Mouse (Mus musculus) heart, embryonic 15.5 days (tissue): ENCODE measurements around the gene Cd109. TPM values are rescaled to one million over a fixed set of nuclear protein-coding genes. Genes with fewer than 3 reads are reported as not detected.

Experiments
- ATAC-seq: fragments of 200-750 bp; cut with Nextera tagmentation; replicated peaks from 2 replicates; pipeline ENCODE4 v1.8.0; 2017; ENCODE audit warnings: low read depth, moderate TSS enrichment; ENCODE audit not compliant: insufficient number of reproducible peaks, insufficient read depth, low FRiP score
- H3K27ac ChIP-seq: fragments of 300-500 bp; sonication (generic); 2 replicates; pipeline ENCODE4 v1.5.1; 2015; ENCODE audit warnings: mild to moderate bottlenecking, inconsistent platforms
- H3K27me3 ChIP-seq: fragments of 300-500 bp; sonication (generic); 2 replicates; pipeline ENCODE4 v1.6.1; 2015; ENCODE audit warnings: inconsistent platforms
- H3K36me3 ChIP-seq: fragments of 300-500 bp; sonication (generic); 2 replicates; pipeline ENCODE4 v1.6.1; 2015; ENCODE audit warnings: mild to moderate bottlenecking, inconsistent platforms
- H3K4me1 ChIP-seq: fragments of 300-500 bp; sonication (generic); replicated peaks from 2 replicates; pipeline ENCODE4 v1.6.1; 2015; ENCODE audit warnings: inconsistent platforms
- H3K4me2 ChIP-seq: fragments of 300-500 bp; sonication (generic); 2 replicates; pipeline ENCODE4 v1.6.1; 2015; ENCODE audit warnings: inconsistent platforms, mild to moderate bottlenecking, moderate library complexity
- H3K4me3 ChIP-seq: fragments of 300-500 bp; sonication (generic); 2 replicates; pipeline ENCODE4 v1.5.1; 2015; ENCODE audit warnings: mild to moderate bottlenecking, inconsistent platforms
- H3K9ac ChIP-seq: fragments of 300-500 bp; sonication (generic); 2 replicates; pipeline ENCODE4 v1.6.1; 2015; ENCODE audit warnings: mild to moderate bottlenecking, inconsistent platforms
- H3K9me3 ChIP-seq: fragments of 300-500 bp; sonication (generic); replicated peaks from 2 replicates; pipeline ENCODE4 v1.6.1; 2016; ENCODE audit warnings: inconsistent platforms
- WGBS: fragments of 180-500 bp; shearing (Covaris S2); methylation state at CpG from one replicate; pipeline ENCODE4 v1.1.7; 2015; ENCODE audit warnings: mixed read lengths; 5-methylcytosine and 5-hydroxymethylcytosine counted together
- polyA plus RNA-seq: library from polyadenylated mRNA; unstranded; fragments of >200 nt; fragmentation: Nextera tagmentation; extraction: Ambion mirVana; gene quantifications from 2 replicates; pipeline ENCODE4 v1.2.1, GENCODE M21; 2015

Cd109 gene
- polyA plus RNA-seq, 1 experiment from 2014 or later, result 3.9 TPM

DNA sequence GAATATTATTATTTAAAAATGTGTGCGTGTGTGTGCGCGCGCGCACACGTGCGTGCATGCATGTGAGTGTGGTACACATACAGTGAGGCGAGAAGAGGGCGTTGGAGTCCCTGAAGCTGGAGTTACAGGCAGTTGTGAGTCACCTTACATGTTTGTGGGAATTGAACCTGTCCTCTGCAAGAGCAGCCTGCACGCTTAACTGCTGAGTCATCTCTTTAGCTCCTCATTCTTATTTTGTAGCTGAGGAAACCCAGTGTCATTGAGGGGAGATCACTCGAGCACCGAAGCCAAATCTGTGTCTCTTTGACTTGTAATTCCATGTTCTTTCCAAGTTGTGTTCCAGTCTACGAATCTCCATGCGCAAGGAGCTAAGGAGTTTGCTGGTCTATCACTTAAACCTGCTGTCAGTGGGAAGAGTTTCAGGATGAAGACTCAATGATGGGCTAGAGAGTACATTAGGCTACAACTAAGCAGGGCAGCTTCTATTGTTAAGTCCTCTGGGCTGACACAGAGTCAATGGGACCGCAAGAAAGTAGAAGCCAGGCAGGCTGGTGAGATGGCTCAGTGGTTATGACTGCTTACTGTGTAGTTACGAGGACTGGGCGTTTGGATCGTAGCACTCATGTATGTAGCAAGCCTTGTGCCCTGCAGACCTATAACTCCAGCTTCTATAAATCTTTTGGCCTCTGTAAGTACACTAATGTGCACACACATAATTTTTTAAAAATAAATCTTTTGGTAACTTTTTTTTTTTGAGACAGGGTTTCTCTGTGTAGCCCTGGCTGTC, 19.4 kb upstream of the Cd109 start:
- no peak for ATAC-seq
- H3K9ac ChIP-seq, result no peak overlapping the region
- no peak overlapping the region for H3K27ac ChIP-seq
- H3K36me3 ChIP-seq, result no peaks in the 10 kb centered on the region
- H3K4me3 ChIP-seq, result no peak overlapping the region
- H3K4me2 ChIP-seq, result no peak overlapping the region
- WGBS, result 85% methylated on average over 18 of the region's 18 CpGs
- H3K27me3 ChIP-seq, result no peaks in the 10 kb centered on the region
- H3K4me1 ChIP-seq, result no peaks in the 10 kb centered on the region
- no peaks in the 10 kb centered on the region for H3K9me3 ChIP-seq

DNA sequence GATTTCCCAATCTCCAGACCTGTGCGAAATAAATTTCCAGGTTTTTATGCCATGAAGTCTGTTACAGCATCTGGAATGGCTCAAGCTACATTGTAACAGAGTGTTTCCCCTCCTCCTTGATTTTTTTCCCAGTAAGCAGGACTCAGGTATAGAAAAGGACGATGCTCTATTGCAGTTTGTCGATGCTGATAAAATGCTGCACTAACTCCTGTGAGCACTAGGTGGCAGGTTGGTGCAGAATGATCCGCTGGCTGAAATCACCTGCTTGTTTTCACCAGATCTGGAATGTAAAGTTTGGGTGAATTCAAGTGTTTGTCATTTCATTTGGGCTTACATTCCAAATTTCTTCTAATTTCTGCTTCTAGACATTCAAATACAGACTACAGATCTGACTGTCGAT, 18.5 kb upstream of the Cd109 start:
- ATAC-seq, result no peak
- 7% methylated on average over 5 of the region's 5 CpGs for WGBS
- H3K36me3 ChIP-seq, result no peaks in the 10 kb centered on the region
- H3K4me2 ChIP-seq, result no peak overlapping the region
- H3K9me3 ChIP-seq, result no peaks in the 10 kb centered on the region
- no peak overlapping the region for H3K9ac ChIP-seq
- no peaks in the 10 kb centered on the region for H3K27me3 ChIP-seq
- H3K27ac ChIP-seq, result no peak overlapping the region
- H3K4me1 ChIP-seq, result no peaks in the 10 kb centered on the region
- no peak overlapping the region for H3K4me3 ChIP-seq

DNA sequence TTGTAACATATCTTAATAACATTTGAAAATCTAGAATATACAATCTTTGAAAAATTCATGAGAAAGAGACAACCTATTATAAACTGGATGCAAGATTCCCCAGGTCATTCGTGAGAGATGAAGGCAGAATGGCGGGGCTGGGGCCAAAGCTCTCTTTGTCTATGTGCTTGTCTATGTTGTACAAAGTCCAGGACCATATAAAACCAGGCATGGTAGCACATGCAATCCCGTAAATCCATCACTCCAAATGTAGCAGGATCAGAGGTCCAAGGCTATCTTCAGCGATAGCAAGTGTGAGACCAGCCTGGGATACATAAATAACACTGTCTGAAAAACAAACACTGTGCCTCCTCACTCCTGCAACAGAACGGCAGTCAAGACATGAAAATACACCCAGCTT, 15.4 kb upstream of the Cd109 start:
- no peaks in the 10 kb centered on the region for H3K36me3 ChIP-seq
- no peak overlapping the region for H3K4me3 ChIP-seq
- no peak overlapping the region for H3K27ac ChIP-seq
- H3K4me2 ChIP-seq, result no peak overlapping the region
- 72% methylated on average over 5 of the region's 5 CpGs for WGBS
- no peaks in the 10 kb centered on the region for H3K27me3 ChIP-seq
- ATAC-seq, result no peak
- H3K9ac ChIP-seq, result no peak overlapping the region
- no peaks in the 10 kb centered on the region for H3K4me1 ChIP-seq
- H3K9me3 ChIP-seq, result no peaks in the 10 kb centered on the region

DNA sequence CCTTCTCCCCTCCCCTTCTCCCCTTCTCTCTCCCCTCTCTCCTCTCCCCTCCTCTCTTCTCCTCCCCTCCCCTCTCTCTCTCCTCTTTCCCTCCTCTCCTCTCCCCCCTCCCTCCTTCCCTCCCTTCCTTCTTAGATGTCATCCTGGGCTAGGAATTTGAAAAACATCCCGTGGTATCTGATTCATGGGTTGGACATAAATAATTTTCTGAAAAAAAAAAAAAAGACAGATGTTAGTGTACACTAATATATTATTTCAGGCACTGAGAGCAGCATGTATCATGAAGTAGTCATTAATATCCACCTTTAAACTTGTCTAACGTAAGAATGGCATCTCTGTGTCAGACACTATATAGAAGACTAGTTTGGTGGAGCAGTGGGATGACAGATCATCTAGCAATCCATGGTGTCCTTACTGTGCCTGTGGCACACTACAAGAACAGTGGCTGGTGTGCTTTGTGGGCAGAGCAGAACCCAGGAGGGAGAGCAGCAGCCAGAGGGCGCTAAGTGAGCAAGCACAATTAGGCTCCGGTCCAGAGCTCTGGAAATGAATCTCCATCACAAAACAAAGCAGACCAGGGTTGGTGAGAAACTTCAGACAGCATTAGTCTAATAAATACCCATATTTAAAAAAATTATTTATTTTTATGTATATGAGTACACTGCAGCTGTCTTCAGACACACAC, 14.2 kb upstream of the Cd109 start:
- Histone ChIP-seq H3K9me3 (no peaks in the 10 kb centered on the region), H3K27me3 (no peaks in the 10 kb centered on the region), H3K4me1 (no peaks in the 10 kb centered on the region), H3K27ac (no peak overlapping the region), H3K9ac (no peak overlapping the region), H3K4me3 (no peak overlapping the region), H3K4me2 (no peak overlapping the region), H3K36me3 (no peaks in the 10 kb centered on the region)
- 65% methylated on average over 4 of the region's 4 CpGs for WGBS
- no peak for ATAC-seq

DNA sequence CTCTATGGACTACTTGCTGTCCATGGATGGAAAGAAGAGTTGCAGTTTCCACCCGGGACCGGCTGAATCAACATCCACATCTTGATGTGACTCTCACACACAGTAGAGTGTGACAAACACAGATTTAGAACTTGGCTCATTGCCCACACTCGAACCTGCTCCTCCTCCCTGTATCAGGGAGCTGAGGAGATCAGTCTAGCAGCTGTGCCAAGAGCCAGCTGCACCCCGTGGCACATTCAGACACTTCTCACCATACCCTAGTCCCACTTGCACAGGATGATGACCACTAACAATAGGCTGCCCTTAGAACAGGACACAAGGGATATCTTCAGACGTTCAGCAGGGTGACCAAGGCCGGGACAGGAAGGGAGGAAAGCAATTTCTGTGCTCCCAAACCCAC, 1.1 kb upstream of the Cd109 start:
- Histone ChIP-seq H3K4me1 (peaks cover 13% of the 10 kb centered on the region), H3K36me3 (no peaks in the 10 kb centered on the region), H3K4me2 (peak overlapping the region; percentile 98), H3K9me3 (no peaks in the 10 kb centered on the region), H3K27me3 (peaks cover 20% of the 10 kb centered on the region), H3K4me3 (no peak overlapping the region), H3K9ac (no peak overlapping the region), H3K27ac (no peak overlapping the region)
- ATAC-seq, result no peak
- 25% methylated on average over 6 of the region's 6 CpGs for WGBS

DNA sequence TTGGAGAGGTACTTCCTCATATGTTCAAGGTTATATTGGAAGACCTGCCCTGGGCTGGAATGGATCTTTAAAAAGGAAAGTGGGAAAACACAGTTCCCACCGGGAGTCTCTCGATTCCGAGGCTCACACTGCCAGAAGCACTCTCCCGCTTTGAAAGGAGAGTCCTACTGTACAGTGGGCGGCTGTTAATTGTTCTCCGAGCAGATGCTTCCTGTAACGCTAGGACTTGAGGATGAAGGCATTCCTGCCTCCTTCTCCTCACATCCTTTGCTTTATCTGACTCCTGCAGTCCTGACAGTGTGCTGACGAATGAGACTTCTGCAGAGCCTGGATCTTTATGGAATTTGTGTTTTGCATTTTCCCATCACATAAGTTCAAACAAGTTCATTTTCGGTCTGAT, 3.9 kb downstream of the Cd109 start:
- Histone ChIP-seq H3K36me3 (no peaks in the 10 kb centered on the region), H3K27me3 (peaks cover 18% of the 10 kb centered on the region), H3K4me3 (no peak overlapping the region), H3K27ac (peak overlapping the region; percentile 18; the same call in 1 of the 2 replicates), H3K9me3 (no peaks in the 10 kb centered on the region), H3K4me2 (no peak overlapping the region), H3K9ac (no peak overlapping the region), H3K4me1 (peaks cover 10% of the 10 kb centered on the region)
- whole genome bisulfite sequencing, result 57% methylated on average over 9 of the region's 9 CpGs
- no peak for ATAC-seq

DNA sequence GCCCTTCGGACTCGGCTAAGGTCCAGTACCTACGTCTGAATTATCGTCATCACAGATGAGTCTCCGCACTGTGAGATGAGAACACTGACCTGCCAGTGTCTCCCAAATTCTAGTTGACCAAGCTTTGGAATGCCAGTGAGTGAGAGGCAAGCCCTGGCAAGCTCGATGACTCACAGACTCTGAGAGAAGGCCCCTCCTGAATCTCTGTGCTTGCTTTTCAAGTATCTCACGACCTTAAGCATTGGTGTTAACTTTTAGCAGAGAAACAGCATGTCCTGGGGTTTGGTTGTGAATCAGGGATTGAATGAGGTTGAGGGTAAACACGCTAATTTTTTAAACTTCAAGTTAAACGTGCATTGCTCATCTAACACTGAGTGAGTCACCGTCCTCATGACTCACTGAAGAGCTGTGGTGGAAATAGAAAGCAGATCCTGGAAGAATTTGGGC, 8.0 kb downstream of the Cd109 start:
- Histone ChIP-seq H3K27me3 (no peaks in the 10 kb centered on the region), H3K36me3 (no peaks in the 10 kb centered on the region), H3K27ac (no peak overlapping the region), H3K9me3 (no peaks in the 10 kb centered on the region), H3K4me3 (no peak overlapping the region), H3K4me1 (no peaks in the 10 kb centered on the region), H3K4me2 (no peak overlapping the region), H3K9ac (no peak overlapping the region)
- 59% methylated on average over 10 of the region's 10 CpGs for WGBS
- no peak for ATAC-seq

DNA sequence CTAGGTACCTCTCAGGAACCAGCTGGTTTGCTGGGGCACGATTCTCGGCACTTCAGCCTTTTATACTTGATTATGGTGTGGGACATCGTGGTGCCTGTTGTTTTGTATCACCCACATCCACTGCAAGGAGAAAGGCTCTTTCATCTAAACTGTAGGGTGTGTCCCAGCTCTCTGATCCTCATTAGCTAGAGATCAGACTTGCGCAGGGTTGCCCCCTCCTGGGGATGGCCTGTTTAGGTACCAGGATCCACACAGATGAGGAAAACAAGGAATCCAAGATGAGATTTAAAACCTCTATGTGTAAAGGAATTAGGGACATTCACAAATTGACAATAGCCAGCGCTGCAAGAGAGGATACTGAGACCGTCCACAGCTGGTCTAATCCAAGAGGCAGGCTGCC, 14.6 kb downstream of the Cd109 start:
- peak overlapping the region; percentile 27; the same call in 1 of the 2 replicates for H3K4me2 ChIP-seq
- 52% methylated on average over 6 of the region's 6 CpGs for WGBS
- H3K27me3 ChIP-seq, result no peaks in the 10 kb centered on the region
- no peak for ATAC-seq
- H3K36me3 ChIP-seq, result no peaks in the 10 kb centered on the region
- no peak overlapping the region for H3K4me3 ChIP-seq
- no peaks in the 10 kb centered on the region; the same call in 1 of the 2 replicates for H3K4me1 ChIP-seq
- no peak overlapping the region for H3K9ac ChIP-seq
- H3K27ac ChIP-seq, result no peak overlapping the region
- no peaks in the 10 kb centered on the region for H3K9me3 ChIP-seq

DNA sequence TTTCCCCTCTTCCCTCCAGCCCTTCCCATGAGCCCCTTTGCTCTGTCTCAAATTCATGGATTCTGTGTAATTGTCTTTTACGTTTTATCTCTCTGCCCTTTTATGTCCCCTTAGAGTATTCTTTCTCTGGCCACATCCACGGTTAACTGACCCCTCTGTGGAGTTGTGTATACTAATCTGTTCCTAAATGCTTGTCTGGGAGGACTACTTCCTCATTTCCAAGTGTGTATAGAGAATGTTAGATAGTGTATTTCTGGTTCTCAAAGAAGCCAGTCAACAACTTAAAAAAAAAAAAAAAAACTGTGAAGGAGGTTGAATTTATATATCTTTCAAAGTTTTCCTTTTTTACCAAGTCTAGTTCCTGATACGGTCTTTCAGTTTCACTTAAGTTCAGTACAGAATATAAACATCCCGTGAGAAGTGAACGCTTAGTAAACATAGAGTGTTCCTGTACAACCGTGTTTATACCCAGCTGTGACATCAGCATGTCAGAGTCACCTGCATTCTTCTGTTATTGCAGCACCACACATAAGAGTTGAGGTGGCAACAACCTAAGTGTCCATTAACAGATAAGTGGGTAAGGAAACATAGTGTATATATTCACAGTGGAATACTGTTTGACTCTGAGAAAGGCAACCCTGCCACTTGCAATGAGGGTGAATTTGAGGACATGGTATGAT, 16.5 kb downstream of the Cd109 start:
- no peaks in the 10 kb centered on the region for H3K9me3 ChIP-seq
- no peak overlapping the region for H3K9ac ChIP-seq
- no peak overlapping the region for H3K4me2 ChIP-seq
- H3K4me3 ChIP-seq, result no peak overlapping the region
- no peaks in the 10 kb centered on the region; the same call in 1 of the 2 replicates for H3K4me1 ChIP-seq
- no peaks in the 10 kb centered on the region for H3K36me3 ChIP-seq
- ATAC-seq, result no peak
- WGBS, result 66% methylated on average over 6 of the region's 6 CpGs
- no peaks in the 10 kb centered on the region for H3K27me3 ChIP-seq
- H3K27ac ChIP-seq, result no peak overlapping the region

DNA sequence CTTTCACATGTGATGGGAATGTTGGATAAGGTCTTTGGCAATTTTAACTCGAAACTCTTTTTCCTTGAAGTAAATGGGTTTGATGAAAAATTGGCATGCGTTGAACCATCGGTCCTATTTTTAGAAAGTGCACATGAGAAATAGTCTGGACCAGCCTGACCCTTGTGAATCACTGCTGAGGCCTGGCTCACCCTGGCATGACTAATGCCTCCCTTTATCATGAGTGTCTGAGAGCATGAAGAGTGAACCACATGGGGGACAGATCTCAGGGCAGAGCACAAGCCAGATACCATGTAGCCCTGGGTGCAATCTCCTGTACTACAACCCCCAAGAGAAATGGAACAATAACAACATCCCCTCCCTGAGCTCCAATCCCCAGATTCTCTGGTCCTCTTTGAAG, 18.6 kb downstream of the Cd109 start:
- 64% methylated on average over 3 of the region's 3 CpGs for WGBS

DNA sequence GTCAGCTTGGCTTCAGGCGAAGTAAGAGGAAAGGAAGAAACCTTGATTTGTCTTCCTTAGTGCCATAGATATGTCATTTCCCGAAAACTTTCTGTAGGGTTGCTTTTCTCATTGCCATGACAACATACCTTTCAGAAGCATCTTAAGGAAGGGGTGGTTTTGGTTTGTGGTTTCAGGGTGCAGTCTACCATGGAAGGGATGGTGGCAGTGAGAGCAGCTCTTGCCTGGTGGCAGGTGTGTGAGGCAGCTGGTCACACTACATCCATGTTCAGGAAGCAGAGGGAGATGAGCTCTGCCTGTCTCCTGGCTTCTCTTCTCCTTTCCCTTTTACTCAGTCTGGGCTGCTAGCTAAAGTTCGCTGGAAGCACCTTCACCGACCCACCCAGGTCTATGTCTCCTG, 26.0 kb downstream of the Cd109 start:
- H3K4me3 ChIP-seq, result no peak overlapping the region
- H3K9ac ChIP-seq, result no peak overlapping the region
- H3K9me3 ChIP-seq, result no peaks in the 10 kb centered on the region; the same call in 1 of the 2 replicates
- WGBS, result 82% methylated on average over 4 of the region's 4 CpGs
- ATAC-seq, result no peak
- no peak overlapping the region for H3K4me2 ChIP-seq
- H3K4me1 ChIP-seq, result 0 out of 2 replicates have a peak, but pooled peaks cover 3% of the 10 kb centered on the region
- H3K27ac ChIP-seq, result no peak overlapping the region
- H3K27me3 ChIP-seq, result no peaks in the 10 kb centered on the region
- no peaks in the 10 kb centered on the region for H3K36me3 ChIP-seq

More for the DNA sequence above, 18.6 kb downstream of the Cd109 start:
- no peak overlapping the region for H3K9ac ChIP-seq
- no peak overlapping the region for H3K4me2 ChIP-seq
- H3K9me3 ChIP-seq, result no peaks in the 10 kb centered on the region
- H3K36me3 ChIP-seq, result no peaks in the 10 kb centered on the region
- H3K4me1 ChIP-seq, result peaks cover 3% of the 10 kb centered on the region; the same call in 1 of the 2 replicates
- no peak overlapping the region for H3K4me3 ChIP-seq
- no peak for ATAC-seq
- H3K27ac ChIP-seq, result no peak overlapping the region
- no peaks in the 10 kb centered on the region for H3K27me3 ChIP-seq
